Mouse (Mus musculus) brain, embryonic 14.5 days (tissue): Measurements from ENCODE around the gene Aldh1l1. TPM values are rescaled to one million over a fixed set of nuclear protein-coding genes. Genes with fewer than 3 reads are reported as not detected.
A peak's percentile ranks its signal among the peaks of the same experiment; 100 is the strongest.

Experiments used
- DNase-seq: peaks from one replicate; pipeline ENCODE4 v3.0.0-alpha.2; 2011; ENCODE audit warnings: low read depth
- CTCF ChIP-seq: fragments of 200-500 bp; IDR thresholded peaks from 2 replicates; pipeline ENCODE4 v1.5.1; 2012; ENCODE audit warnings: inconsistent platforms, mild to moderate bottlenecking, moderate library complexity, borderline replicate concordance; ENCODE audit not compliant: insufficient read depth, insufficient read length; ENCODE audit errors: extremely low read depth
- POLR2A ChIP-seq: fragments of 200-500 bp; IDR thresholded peaks from 2 replicates; pipeline ENCODE4 v1.6.1; 2012; ENCODE audit warnings: mild to moderate bottlenecking, inconsistent platforms, borderline replicate concordance; ENCODE audit not compliant: poor library complexity, insufficient read depth, insufficient read length, severe bottlenecking; ENCODE audit errors: extremely low read depth
- polyA plus RNA-seq: library from polyadenylated mRNA; depleted of rRNA; stranded (reverse); fragments of >200 nt; gene quantifications from 2 replicates; pipeline ENCODE4 v1.2.3, GENCODE M21; 2012

Aldh1l1 gene
- polyA plus RNA-seq, 1 experiment: 33.6 TPM

DNA sequence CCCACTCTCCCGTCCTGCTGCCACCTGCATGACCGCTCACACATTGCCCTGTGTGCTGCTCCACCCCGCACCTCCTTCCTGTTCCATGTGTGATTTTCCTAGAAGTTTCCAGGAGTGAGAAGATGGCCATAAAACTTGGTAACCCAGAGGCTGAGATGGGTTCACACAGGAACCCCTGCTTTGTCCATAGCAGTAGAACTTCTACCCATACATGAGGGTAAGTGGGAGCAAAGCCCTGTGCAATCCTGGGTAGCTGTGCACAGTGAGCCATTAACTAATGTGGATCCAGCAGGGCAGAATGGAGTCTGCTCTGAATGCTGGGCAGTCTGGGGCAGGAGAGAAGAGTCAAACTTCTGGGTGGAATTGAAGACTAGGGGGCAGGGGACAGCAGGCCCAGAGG, 8.3 kb downstream of the Aldh1l1 start:
- no peak for TF ChIP-seq POLR2A
- TF ChIP-seq CTCF: no peak
- no peak for DNase-seq

DNA sequence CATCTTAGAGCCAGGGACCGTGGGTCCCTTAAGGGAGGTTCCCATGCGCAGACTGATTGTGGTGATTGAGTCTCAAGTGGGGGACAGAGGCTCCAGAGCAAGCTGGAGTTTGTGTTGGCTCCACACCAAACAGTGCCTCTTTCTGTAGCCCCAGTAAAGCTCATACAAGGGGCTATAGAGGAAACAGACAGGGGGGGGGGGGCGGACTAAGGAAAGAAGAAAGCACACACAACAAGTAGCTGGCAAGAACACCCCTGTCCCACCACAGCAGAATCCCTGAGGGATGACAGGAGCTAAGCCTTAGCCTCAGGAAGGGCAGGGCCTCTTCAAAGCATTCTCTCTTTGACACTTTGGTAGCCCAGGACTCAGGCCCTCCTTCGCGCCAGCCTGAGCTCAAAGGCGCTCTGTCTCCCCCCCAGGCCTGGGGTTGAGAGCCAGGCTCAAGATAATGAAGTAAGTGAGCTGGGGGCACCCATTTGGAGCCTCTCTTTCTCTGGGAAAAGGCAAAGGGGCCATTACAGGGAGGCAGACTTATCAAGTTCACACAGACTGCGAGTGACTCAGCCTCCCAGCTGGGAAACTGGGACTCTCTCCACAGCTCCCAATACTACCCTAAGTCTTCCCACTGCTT, 9.2 kb downstream of the Aldh1l1 start:
- TF ChIP-seq CTCF (no peak), POLR2A (no peak)
- peak; percentile 88 for DNase-seq

DNA sequence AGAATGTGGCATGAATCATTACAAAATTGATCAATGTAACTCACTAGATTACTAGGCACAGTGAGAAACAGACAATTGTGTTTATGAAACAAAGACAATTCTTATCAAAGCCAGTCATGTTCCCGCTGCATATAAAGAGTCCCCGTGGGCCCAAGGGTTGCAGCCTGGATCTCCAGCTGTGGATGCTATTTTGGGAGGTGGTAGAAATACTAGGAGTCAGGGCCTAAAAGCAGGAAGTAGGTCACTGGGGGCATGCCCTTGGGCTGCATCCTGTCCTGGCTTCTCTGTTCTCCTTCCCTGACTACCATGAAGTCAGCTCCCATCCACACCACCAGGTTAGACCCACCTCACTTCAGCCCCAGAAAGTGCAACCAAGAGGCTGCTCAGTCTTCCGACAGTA, 10.0 kb downstream of the Aldh1l1 start:
- TF ChIP-seq CTCF: no peak
- no peak for TF ChIP-seq POLR2A
- DNase-seq: no peak

DNA sequence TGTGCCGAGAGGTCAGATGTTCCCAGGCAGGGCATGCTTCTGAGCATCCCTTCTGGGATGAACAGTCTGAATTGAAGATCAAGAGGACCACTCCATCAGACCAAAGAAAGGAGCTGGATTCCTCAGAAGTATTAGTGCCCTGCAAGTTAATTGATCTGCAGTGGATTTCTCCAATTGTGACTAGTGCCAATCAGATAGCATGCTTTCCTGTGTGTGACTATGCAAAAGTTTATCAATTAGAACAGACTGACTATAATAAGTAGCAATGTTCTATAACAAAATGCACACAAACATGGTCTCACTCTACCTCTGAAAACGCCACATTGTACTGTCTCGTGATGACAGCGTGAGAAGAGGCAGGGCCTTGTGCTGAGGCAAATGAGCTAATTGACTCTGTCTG, 13.3 kb downstream of the Aldh1l1 start:
- no peak for TF ChIP-seq POLR2A
- no peak for TF ChIP-seq CTCF
- DNase-seq: no peak

DNA sequence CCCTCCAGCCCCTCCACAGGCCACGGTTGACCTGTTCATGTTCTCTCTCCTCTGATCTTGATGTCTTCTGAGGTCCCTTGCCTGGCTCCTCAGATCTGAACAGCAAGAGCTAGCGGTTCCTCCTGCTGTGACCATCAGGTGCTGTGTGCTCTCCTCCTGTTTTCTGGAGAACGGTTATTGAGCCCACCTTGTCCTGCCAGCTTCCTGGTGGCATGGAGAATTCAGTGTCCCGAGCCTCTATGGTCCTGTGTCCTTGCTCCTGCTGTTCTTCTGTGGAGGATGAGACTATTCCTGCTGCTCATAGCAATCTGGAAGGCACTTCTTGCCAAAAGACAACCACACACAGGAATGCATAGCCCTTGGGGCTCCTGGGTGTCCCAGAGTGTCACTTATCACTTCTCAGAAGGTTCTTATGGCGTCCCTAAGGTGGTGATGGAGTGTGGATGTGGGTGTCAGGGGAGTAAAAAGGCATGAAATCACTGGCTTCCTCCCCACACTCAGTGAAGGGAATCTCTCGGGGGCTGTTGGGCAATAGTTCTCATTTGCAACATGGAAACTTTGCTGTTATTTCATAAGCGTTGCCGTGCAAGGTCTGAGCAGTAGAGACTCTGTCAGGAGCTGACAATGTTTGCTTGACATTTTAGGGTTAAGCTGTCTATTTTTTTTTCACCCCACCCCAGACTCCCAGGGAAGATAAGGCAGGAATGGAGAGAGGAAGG, 15.2 kb downstream of the Aldh1l1 start:
- TF ChIP-seq CTCF (no peak), POLR2A (no peak)
- no peak for DNase-seq

DNA sequence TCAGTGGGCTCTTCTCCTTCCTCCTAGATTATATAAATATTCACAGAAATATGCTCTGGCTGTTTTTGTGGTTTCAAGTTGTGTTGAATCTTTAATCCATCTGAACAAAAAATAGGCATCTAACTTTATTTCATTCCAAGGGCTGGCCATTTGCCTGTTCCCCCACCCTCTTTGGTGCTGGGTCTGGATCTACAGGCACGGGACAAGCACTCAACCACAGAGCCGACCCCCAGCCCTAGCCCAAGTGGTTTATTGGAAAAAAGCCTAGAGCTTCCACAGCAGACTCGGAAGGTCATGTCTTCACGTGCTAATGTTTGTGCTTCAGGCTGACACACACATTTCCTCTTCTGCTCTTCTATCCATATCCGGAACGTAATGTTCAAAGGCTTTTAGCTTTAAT, 19.7 kb downstream of the Aldh1l1 start:
- TF ChIP-seq POLR2A (no peak), CTCF (no peak)
- peak; percentile 62 for DNase-seq

DNA sequence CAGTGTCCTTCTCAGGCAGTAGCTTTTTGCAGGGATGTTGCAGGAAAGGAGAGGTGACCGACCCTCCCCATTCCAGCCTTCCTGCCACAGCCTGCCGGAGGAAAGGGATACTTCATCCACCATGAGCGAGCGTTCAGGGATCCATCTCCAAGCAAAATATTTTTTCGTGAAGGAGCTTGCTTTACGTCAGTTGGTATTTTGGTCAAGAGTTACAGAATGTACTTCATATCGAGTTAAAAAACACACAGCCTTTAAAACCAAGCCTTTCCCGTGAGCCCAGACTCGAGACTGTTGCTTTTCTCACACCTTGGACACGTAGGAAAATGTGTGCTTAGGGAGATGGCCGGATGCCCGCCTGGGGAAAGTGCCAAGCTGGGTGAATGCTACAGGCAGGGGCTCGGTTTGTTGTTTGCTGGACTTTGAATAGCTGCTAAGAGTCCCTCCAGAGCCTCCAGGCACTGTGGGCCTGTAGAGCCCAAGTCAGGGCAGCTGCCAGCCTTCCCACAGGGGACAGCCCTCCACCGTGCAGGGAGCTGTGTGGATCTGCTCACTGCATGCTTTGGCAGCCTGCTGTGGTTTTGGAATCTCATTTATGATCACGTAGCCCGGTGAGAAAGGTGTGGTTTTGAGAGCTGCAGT, 20.6 kb downstream of the Aldh1l1 start:
- no peak for TF ChIP-seq CTCF
- no peak for TF ChIP-seq POLR2A
- DNase-seq: peak; percentile 96

DNA sequence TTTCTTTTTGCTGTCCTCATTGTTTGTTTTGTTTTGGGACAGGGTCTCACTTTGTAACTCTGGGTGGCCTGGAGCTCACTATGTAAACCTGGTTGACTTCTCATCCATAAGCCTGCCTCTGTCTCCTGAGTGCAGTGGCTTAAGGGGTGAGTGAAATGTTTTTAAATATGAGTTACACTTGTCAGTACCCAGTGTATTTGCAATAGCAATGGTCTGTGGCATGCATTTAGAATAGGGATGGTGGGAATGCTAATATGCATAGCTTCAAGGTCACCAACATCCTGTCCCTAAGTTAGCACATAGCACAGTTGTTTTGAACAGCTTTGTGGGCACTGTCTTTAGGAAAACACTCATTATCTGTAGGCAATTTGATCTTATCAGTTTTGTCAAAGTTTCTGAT, 21.2 kb downstream of the Aldh1l1 start:
- DNase-seq: no peak
- TF ChIP-seq POLR2A: no peak
- TF ChIP-seq CTCF: no peak

DNA sequence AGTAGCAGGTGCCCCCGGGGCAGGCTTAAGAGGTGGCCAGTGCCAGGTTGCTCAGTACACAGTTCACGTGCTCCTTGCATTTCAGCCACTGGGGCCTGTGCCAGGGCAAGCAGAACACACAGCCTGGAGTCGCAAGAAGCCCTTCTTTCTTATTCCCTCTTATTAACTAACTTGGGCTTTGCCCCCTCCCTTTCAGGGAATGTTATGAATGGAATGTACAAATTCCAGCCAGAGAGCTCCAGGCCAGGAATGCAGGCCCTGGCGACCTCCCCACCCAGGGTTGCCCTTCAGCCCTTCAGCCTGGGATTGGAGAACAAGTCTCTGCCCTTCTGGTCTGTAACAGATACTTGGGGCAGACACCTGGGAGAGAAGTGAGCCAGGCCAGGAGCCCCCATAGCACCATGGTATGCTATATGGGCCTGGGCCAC, 22.0 kb downstream of the Aldh1l1 start:
- TF ChIP-seq CTCF (no peak), POLR2A (no peak)

DNA sequence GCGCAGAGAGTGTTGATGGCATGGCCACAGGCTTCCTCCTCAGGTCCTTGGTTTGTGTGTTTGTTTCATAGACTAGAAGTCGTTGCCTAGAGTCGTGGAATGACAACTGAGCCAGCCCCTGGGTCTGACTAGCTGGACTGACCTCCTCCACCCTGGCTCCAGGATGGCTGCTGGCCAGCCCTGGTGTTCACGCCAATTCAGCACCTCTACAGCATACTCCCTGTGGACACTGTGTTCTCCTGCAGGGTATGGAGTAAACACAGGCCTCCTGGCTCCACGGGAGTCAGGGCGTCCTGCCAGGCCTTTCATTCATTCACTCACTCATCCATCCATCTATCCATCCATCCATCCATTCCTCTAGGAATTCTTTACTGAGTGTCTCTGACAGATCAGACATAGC, 22.9 kb downstream of the Aldh1l1 start:
- DNase-seq: no peak
- no peak for TF ChIP-seq POLR2A
- no peak for TF ChIP-seq CTCF

More for the DNA sequence above, 22.0 kb downstream of the Aldh1l1 start:
- DNase-seq: peak; percentile 88

DNA sequence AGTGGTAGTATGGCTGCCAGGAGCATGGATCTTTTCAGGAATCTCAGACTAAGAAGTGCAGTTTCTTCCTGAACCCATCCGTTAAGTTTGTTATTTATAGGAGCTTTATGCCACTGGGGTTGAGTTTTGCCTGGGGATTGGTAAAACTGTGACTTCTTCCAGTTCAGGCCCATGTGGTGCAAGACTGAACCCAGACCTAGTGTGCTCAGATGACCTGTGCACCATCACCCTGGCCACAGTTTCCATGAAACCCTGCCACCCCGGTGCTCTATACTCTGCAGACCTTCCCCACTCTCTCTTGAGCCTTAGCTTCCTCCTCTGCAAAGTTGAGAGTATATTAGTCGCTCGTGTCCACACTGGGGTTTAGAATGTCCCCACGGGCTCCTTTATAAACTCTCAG, 26.2 kb downstream of the Aldh1l1 start:
- no peak for DNase-seq
- TF ChIP-seq POLR2A (no peak), CTCF (no peak)
